Comparison of ENCODE assay signal across 8 mouse cellular contexts in the genomic region with DNA sequence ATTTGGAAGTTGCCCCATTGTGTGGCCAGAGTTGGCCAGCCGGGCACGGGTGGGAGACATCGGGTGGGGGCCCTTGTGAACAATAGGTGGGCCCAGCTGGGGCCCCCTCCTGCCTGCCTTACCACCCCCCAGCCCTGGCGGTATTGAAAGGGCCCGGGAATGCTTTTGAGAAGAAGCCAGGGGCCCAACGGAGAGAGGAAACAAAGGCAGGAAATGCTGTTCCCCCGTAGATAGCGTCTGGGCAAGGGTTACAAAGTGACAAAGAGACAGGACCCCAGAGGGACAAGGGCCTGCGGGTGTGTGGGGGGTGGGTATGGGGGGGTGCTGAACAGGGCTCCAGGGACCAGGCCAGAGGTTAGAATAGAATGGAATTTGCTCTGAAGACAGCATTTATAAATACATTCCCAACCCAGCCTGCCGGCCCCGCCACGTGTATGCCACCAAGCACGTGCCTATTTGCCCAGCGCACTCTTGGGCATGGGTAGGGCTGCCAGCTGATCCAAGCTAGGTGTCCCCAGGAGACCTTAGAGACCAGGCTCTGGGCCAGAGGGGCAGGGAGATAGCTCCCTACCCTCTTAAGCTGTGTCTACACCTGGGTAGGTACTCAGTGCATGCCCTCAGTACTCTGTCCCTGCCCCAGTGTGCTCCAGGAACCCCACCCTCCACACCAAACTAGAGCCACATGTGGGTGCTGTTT. TPM values are rescaled to one million over a fixed set of nuclear protein-coding genes. Genes with fewer than 3 reads are reported as not detected.
DNase-seq lines count a peak whose midpoint lies in the region; ATAC-seq lines count a peak whose summit lies in the region.

No protein-coding gene starts in this region.

- H3K9ac ChIP-seq in midbrain, embryonic 15.5 days: no peak overlapping the region
- H3K9ac ChIP-seq in heart, embryonic 16.5 days (ENCODE audit: low read length): peak overlapping the region; percentile 13; the same call in 1 of the 2 replicates

- H3K27ac ChIP-seq in midbrain, embryonic 10.5 days (replicated peaks): peak overlapping the region; percentile 85
- no peak overlapping the region for H3K27ac ChIP-seq in midbrain, embryonic 15.5 days
- peak overlapping the region; percentile 78 for H3K27ac ChIP-seq in heart, embryonic 16.5 days (ENCODE audit: low read length)

- peak; percentile 46 for DNase-seq in midbrain, embryonic 10.5 days (ENCODE audit: low spot score)
- peak; percentile 78 for DNase-seq in kidney, postnatal 14 days
- peak; percentile 54 for DNase-seq in skeletal muscle tissue, adult 2 months (ENCODE audit: low read depth, low spot score)
- no peak for DNase-seq in cerebellum, postnatal 4 days (ENCODE audit: low spot score in 2 of 2)
- no peak for DNase-seq in right cerebral cortex, postnatal 36 days (ENCODE audit: low spot score in 2 of 2)
- DNase-seq in left cerebral cortex, adult 18-20 months (ENCODE audit: low spot score in 2 of 2): no peak

- peaks cover 37% of the 10 kb centered on the region for H3K4me1 ChIP-seq in midbrain, embryonic 10.5 days
- peaks cover 9% of the 10 kb centered on the region; the same call in 1 of the 2 replicates for H3K4me1 ChIP-seq in midbrain, embryonic 15.5 days
- peaks cover 40% of the 10 kb centered on the region for H3K4me1 ChIP-seq in heart, embryonic 16.5 days (ENCODE audit: control insufficient read depth, insufficient read depth, low read length)

- no peak overlapping the region for H3K4me2 ChIP-seq in midbrain, embryonic 15.5 days
- peak overlapping the region; percentile 36; the same call in 1 of the 2 replicates for H3K4me2 ChIP-seq in heart, embryonic 16.5 days (ENCODE audit: low read depth, low read length)

- H3K9me3 ChIP-seq in midbrain, embryonic 10.5 days (replicated peaks): no peaks in the 10 kb centered on the region
- no peaks in the 10 kb centered on the region for H3K9me3 ChIP-seq in midbrain, embryonic 15.5 days
- no peaks in the 10 kb centered on the region for H3K9me3 ChIP-seq in heart, embryonic 16.5 days (replicated peaks; ENCODE audit: control insufficient read depth, low read length)

- H3K4me3 ChIP-seq in midbrain, embryonic 10.5 days: 0 out of 2 replicates have a peak overlapping the region, but pooled peaks have one; percentile 12
- H3K4me3 ChIP-seq in midbrain, embryonic 15.5 days: no peak overlapping the region
- H3K4me3 ChIP-seq in heart, embryonic 16.5 days (ENCODE audit: low read length): no peak overlapping the region

- WGBS in midbrain, embryonic 10.5 days: 28% methylated on average over 14 of the region's 14 CpGs
- 17% methylated on average over 14 of the region's 14 CpGs for WGBS in midbrain, embryonic 15.5 days
- WGBS in heart, embryonic 16.5 days: 13% methylated on average over 14 of the region's 14 CpGs

- ATAC-seq in midbrain, embryonic 15.5 days (replicated peaks): no peak
- peak; percentile 47 for ATAC-seq in heart, embryonic 16.5 days (replicated peaks; ENCODE audit: extremely low read depth, insufficient read depth, low FRiP score)

- H3K27me3 ChIP-seq in midbrain, embryonic 10.5 days (ENCODE audit: low read depth, poor library complexity, severe bottlenecking): peaks cover 42% of the 10 kb centered on the region
- no peaks in the 10 kb centered on the region; the same call in 1 of the 2 replicates for H3K27me3 ChIP-seq in midbrain, embryonic 15.5 days (replicated peaks)
- no peaks in the 10 kb centered on the region for H3K27me3 ChIP-seq in heart, embryonic 16.5 days (ENCODE audit: control insufficient read depth, insufficient read depth, low read length)

- H3K36me3 ChIP-seq in midbrain, embryonic 10.5 days: no peaks in the 10 kb centered on the region
- no peaks in the 10 kb centered on the region for H3K36me3 ChIP-seq in midbrain, embryonic 15.5 days (replicated peaks)
- no peaks in the 10 kb centered on the region; the same call in 1 of the 2 replicates for H3K36me3 ChIP-seq in heart, embryonic 16.5 days (ENCODE audit: control insufficient read depth, insufficient read depth)

RNA-seq across cellular contexts. Expression of gene Pdgfb, which starts 10.0 kb away (rescaled TPM):
- polyA plus RNA-seq in midbrain, embryonic 10.5 days (2016; fragmentation: Nextera tagmentation; extraction: Ambion mirVana): 1.4 and 1.7 TPM in 2 replicates
- 4.4 and 4.8 TPM in 2 replicates for polyA plus RNA-seq in midbrain, embryonic 15.5 days (2015; fragmentation: Nextera tagmentation; extraction: Ambion mirVana)
- polyA plus RNA-seq in heart, embryonic 16.5 days (2015; fragmentation: Nextera tagmentation; extraction: Ambion mirVana): 3.2 and 4.6 TPM in 2 replicates
- total RNA-seq in left cerebral cortex, adult 18-20 months (2021): 10 to 100 TPM; 28.5 to 37.6 TPM

RNA-seq across cellular contexts. Expression of gene Cbx7, which starts 33.9 kb away (rescaled TPM):
- polyA plus RNA-seq in midbrain, embryonic 10.5 days (2016; fragmentation: Nextera tagmentation; extraction: Ambion mirVana): 2.9 and 3.5 TPM in 2 replicates
- 4.7 and 5.8 TPM in 2 replicates for polyA plus RNA-seq in midbrain, embryonic 15.5 days (2015; fragmentation: Nextera tagmentation; extraction: Ambion mirVana)
- 1.4 and 1.7 TPM in 2 replicates for polyA plus RNA-seq in heart, embryonic 16.5 days (2015; fragmentation: Nextera tagmentation; extraction: Ambion mirVana)
- total RNA-seq in left cerebral cortex, adult 18-20 months (2021): 10 to 100 TPM; 59.6 to 61.7 TPM

Comparison
In these comparisons a context has a peak if more than half of its experiments do, and no peak if none do; other contexts are left out.
1. DNase-seq: peak in midbrain, embryonic 10.5 days (single experiment), kidney, postnatal 14 days (single experiment) and skeletal muscle tissue, adult 2 months (single experiment); none in cerebellum, postnatal 4 days (0 of 2), right cerebral cortex, postnatal 36 days (0 of 2) and left cerebral cortex, adult 18-20 months (0 of 2).